Mouse (Mus musculus) lung, adult 2 months (tissue): ENCODE data around the gene Ppm1e.

Experiments
- CTCF ChIP-seq: fragments of 200-500 bp; IDR thresholded peaks from 2 replicates; pipeline ENCODE4 v1.5.1; 2011; ENCODE audit warnings: mild to moderate bottlenecking, low read length, control low read depth; ENCODE audit not compliant: insufficient read depth
- POLR2A ChIP-seq: fragments of 200-500 bp; IDR thresholded peaks from 2 replicates; pipeline ENCODE4 v1.6.1; 2011; ENCODE audit warnings: low read depth, mild to moderate bottlenecking, control low read depth, low read length, borderline replicate concordance; ENCODE audit errors: extremely low read depth

- no peak for TF ChIP-seq POLR2A
- TF ChIP-seq CTCF, result no peak
Observed at GRCm38 (mm10) chr11:87286194-87286593, 72.6 kb downstream of the Ppm1e start.
